Mouse (Mus musculus) frontal cortex, adult (tissue): ENCODE measurements around the gene Nenf.

Experiments used
- ATAC-seq: cut with Nextera tagmentation; 2 replicates; pipeline ENCODE4 v1.9.2; 2017; ENCODE audit warnings: mild to moderate bottlenecking, moderate library complexity, mixed read lengths; ENCODE audit not compliant: low TSS enrichment

The Nenf gene

DNA sequence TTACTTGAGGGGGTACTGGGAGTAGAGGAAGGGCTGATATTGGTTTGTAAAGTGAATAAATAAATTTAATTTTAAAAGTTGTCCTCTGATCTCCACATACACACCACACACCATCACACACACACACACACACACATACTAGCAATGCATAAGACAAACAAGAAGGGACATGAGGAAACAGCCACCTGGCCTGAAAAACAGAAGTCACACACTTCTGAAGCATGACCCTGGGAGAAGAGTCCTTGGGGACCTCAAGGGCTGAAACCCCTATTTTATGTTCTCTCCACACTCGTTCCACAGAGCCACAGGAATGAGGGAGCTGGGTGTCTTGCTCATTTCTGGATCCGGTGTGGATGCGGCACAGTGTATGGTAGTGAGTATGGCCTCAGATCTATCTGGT lies 5.4 kb upstream of the Nenf start:
- no peak for ATAC-seq

DNA sequence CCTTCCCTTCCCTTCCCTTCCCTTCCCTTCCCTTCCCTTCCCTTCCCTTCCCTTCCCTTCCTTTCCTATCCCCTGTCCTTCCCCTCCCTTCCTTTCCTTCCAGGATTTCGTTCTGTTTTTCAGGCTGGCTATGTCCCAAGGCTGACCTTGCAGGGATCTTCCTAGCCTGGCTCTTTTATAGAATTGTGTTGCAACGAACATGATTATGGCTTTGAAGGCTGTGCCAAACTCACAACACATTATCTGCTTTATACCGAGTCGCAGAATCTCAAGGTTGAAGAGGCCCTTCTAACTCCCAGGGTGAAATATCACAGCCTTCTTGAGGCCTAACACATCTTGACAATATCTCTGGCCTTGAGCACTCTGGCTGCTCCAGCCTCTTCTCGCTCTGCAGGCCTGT lies 692 bp upstream of the Nenf start:
- ATAC-seq = no peak

DNA sequence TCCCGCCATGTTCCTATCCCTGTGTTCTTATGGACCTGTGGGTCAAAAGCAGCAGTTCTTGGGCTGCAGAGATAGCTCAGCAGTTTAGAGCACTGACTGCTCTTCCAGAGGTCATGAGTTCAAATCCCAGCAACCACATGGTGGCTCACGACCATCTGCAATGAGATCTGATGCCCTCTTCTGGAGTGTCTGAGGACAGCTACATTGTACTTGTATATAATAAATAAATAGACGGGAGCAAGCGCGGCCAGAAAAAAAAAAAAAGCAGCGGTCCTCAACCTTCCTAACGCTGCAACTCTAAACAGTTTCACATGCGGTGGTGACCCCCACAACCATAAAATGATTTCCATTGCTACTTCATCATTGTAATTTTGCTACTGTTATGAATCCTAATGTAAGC lies 1.2 kb downstream of the Nenf start:
- no peak for ATAC-seq

DNA sequence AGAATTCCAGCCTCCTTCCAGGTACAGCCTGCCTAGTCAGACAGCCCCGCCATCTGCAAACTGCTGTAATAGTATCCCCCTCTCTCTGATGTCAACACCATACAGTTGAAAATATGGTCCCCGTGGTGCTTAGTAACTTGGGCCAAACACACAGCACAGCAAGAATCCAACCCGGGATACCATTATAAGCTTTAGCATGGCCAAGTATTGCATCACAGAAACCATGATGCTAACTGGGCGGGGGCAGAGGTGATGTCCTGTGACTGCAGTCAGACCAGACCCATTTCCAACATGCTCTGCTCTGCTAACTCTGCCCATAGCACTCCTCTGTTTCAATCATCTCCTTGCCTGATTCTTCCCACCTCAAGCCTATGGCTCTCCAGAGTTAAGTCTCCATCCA lies 4.1 kb downstream of the Nenf start:
- no peak for ATAC-seq

DNA sequence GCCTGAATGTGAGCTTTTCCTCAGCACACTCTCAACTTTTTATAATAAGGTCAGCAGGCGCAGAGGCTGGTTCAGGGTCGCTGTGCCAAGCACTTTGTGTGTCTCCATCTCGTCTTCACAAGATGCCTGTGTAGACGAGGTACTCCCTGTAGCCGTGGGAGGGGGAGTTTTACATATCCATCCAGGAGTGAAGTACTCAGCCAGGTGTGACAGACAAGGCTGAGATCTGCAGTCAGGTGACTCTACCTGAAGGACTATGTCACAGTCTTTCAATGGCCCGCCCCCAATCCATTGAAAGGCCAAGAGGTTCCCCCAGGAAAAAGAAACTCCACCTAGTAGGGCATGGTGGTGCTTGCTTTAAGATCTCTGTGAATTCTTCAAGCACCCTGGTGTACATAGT lies 4.8 kb downstream of the Nenf start:
- no peak for ATAC-seq

DNA sequence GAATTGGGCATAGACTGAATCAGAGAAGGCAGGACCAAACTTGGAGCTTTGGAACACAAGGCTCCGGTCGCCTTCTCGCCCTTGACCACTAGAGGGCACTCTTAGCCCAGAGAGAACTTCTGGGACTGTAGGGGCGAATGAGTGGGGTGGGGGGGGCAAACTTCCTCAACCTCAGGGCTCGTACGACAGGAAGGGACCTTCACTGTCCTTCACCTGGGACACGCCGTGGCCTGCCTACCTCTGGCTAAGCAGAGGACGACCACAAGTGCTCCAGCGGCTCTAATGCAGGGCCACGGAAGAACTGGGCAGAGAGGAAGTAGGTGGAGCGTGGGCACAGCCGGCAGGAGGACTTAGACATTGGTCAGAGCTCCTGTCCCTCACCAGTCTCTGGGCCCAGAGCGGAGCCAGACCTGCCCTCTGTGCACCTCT lies 5.5 kb downstream of the Nenf start:
- ATAC-seq = peak; percentile 93

DNA sequence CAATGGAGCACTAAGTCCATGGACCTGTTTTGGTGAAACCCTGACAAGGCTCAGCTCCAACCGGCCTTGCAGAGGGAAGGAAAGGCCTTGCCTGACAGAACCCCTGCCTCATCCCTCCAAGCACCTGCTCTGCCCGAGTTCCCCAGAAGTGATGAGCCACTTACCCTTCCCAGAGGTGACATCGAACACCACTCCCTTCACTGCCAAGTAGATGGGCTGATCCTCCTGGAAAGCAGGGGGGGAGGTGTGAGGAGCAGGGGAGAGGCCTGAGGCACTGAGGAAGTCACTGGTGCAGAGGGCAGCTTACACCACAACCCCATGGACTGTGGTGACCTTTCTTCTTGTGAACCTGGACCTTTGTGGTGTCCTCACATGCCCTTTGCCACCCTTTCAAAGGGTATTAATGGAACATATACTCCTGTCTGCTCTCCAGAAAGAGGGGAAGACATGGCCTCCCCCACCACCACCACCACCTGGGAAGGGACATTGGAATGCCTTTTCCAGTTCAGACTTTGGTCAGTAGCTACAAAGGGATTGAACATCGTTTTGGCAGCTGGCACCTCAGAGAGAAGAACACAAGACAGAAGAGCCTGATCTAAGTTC lies 6.6 kb downstream of the Nenf start:
- no peak for ATAC-seq

DNA sequence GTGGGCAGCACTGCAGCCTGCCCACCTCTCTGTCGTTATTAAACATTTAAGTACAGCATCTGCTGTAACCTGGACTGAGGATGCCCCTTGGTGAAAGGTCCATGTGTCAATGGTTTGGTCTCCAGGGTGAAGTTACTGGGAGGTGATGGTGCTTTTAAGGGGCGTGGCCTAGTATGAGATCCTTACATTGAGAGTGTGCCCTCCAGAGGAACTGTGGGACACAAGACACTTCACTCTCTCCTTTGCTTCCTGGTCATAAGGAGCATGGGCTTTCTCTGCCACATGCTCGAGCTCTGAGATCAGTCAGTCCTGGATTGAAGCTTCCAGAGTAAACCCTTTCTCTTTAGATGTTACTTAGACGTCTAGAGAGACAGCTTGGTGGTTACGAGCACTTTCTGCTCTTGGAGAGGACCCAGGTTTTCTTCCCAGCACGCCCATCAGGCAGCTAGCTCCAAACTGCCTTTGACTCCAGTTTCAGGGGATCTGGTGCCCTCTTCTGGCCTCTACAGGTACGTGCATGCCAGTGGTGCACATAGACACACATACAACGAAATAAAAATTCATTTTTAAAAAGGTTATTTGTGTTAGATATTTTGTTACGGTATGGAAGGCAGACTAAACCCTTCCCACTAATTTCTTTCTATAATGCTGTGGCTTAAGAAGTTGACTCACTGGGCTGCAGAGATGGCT lies 10.1 kb downstream of the Nenf start:
- no peak for ATAC-seq

DNA sequence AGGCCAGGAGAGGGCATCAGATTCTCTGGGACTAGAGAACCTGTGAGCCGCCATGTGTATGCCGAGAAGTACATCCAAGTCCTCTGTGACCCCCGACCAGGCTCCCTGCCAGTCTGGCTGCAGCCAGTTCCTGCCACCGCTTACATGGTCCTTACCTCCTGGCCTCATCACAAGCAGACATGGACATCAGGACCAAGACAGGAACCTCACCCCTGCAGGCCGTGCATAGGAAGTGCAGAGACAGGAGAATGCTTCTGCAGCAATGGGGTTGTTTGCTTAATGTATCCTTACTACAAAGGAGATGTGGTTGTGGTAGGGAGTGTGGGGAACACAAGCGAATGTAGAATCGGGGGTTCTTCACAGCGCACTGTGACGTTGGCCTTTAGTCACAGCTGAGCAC lies 11.7 kb downstream of the Nenf start:
- no peak for ATAC-seq

DNA sequence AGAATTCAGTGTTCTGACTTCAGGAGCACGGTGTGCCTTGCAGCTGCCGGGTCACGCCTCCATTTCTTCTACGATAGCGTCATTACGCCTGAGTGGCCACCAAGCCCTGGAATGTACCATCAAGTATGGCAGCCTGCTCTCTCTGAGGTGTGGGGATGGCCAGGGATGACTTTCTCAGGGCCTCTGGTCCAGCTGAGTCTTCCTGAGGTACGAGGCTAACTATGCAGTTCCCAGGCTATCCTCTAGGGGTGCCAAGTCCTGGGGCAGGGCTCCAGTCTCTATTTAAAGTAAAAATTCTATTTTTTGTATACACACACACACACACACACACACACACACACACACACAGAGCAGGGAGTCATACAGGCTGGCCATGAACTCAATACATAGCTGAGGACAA lies 12.4 kb downstream of the Nenf start:
- ATAC-seq = peak; percentile 51; the same call in 1 of the 2 replicates

DNA sequence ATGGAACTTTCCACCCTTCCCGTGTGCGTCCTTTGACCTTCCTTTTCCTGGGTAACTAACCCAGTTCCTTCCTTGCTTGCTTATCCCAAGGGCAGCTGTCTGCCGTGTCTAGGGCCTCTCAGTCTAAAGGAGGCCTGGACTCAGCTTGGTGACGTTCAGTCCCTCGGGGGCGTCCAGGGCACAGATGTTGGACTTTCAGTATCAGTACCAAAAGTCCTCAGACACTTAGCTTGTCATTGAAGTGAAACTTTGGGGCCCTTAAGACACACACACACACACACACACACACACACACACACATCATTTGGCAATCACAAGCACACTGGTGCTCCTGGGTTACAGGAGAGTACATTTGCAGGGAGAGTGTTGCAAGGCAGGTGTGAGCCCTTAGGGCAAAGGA lies 13.8 kb downstream of the Nenf start:
- ATAC-seq = no peak

DNA sequence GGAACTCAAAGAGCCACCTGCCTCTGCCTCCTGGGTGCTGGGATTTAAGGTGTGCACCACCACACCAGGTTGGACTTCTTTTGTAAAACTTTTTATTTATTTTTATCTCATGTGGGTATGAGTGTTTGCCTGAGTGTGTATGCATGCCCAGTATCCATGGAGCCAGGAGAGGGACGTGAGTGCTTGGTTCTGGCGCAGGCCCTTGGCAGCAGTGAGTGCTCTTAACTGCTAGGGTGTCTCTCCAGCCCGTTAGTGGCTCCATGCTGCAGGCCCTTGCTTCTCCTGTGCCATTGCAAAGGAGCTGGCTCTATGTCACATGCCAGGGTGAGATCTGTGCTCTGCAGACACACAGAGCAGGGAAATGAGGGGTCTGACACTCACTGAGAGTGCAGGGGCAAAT lies 14.3 kb downstream of the Nenf start:
- no peak for ATAC-seq

DNA sequence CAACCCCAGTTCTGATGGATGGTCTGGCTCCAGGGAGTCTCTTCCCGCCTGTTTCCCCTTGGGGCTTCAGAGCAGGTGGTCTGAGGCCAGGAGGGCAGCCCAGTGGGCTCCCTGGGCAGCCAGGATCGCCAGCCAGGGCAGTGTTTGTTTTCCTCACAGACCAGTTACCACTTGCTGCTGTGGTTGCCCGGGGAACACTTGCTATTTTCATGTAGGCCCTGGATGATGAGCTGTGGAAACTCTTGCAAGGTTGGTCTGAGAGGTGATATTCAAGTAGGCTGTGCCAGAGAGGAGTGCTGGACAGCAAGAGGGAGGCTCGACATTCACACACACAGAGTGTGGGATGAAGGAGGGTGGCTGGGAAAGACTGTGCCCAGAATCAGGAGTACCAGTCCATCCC lies 16.1 kb downstream of the Nenf start:
- ATAC-seq = no peak

DNA sequence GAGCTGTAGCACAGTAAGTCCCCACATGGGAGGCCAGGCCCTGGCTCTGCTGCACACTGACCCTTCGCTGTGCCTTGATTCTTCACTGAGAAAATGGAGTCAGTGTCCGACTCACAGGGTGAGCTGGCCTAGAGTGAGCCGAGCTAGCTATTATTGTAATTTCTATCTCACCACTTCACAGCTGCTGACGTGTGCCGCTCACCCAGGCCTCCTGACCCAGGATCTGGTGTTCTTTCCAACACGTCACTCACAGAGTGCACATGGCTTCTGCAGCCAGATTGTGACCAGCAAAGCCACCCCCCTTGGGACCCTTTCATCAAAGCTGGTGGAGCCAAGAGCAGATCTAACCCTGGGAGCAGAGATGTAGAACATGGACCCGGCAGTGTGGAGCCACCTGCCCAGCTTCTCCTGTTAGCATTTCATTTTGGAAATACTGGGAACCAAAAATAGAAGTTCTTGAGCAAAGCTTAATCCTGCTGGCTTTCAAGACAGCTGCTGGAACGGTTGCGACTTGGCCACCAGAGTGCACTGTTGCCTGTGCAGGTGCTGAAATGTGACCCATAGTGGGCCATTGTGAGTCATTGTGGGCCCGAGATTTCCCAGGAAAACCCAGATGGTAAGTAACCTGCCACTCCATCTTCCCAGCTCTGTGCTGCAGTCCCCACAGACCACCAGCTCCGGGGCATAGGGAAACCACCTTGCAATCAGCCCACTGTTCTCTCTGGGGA lies 18.6 kb downstream of the Nenf start:
- ATAC-seq = peak; percentile 62

DNA sequence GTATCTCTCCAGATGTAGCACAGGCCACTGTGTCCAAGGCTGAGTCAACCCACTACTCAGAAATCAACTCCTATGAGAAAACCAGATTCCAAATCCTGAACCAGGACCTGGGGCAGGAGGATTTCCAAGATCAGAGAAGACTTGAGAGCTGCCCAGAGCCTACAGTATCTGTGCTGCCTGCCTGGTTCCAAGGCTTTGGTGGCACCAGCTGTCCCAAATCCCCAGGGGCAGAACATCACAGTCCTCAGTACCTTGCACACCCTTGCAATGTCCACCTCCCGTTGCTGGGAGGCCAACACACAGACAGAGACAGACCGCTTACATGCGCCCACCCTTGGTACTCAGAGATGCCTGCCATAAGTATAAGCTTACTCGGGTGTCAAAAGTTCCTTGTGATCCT lies 19.7 kb downstream of the Nenf start:
- no peak for ATAC-seq

DNA sequence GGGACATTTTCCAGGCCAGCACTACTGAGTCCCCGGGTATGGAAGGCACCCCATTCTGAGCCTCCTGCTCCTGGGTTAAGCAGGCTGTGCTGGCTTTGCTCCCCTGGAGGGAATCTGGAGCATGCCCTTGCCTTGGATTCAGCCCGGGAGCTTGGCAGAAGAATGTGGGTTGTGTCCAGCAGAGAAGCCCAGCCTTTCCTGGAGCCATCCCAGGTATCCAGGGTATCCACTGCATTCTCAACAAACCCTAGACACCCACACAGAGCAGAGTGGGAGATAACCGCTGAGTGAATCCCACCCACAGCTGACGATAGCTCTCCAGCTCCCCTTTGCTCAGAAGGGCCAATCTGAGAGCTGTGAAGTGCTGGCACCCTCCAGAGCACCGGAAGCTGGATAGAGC lies 21.5 kb downstream of the Nenf start:
- peak; percentile 11; the same call in 1 of the 2 replicates for ATAC-seq

DNA sequence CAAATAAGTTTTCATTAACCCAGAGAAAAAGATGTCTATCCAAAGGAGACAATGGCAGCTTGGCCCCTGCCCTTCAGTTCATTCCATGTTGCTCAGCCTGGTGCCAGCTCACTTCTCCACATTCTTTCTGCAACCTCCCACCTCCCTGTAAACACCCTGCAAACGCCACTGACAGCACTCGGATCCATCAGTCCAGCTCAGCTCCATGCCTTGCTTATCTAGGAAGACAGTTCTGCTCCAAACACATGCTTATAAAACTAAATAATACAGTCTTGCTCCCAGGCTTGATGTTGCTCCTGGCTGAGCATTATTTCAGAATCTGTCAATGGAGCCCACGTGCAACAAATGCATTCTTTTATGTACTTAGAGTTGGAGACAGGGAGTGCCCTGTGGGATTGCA lies 22.2 kb downstream of the Nenf start:
- ATAC-seq = no peak

DNA sequence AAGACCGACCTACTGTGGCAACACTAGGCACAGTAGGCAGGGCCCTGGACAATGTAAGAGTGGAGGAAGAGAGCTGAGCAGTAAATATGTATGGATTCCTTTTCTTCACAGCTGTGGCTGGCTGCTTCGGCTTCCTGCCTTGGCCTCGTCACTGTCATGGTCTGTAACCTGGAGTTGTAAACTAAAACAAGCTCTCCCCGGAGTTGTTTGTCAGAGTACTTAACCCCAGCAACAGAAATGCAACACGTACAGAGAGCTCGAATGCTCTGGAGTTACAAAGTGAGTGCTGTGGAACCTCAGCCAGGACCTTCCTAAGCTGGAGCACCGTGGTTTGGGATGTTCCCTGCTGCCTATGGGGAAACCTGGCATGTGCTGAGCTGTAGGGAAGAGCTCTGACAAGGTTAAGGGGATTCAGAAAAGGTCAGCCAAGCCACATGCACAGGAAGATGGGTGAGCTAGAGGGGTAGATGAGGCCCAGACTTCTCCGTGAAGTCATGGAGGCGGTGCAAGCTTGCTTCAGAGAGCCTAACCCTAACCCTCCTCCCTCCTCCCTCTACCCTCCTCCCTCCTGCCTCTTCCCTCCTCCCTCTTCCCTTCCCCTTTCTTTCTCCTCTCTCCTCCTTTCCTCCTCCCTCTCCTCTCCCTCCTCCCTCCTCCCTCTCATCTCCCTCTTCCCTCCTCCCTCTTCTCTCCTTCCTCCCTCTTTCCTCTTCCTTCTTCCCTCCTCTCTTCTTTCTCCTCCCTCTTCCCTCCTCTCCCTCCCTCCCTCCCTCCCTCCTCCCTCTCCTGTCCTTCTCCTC lies 23.8 kb downstream of the Nenf start:
- no peak for ATAC-seq

DNA sequence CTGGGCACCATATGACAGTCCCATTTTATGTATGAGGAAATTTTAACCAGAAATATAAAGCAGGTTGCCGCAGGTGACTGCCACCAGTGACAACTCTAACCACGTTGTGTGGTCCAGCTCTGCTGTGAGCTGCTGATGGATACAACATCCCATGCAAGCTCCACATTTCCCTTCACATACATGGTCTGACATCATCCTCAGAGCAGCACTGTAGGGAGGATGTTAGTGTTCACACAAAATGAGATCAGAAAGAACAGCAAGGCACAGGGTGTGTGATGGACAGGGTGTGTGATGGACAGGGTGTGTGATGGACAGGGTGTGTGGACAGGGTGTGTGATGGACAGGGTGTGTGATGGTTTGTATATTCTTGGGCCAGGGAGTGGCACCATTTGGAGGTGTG lies 24.9 kb downstream of the Nenf start:
- ATAC-seq = no peak

DNA sequence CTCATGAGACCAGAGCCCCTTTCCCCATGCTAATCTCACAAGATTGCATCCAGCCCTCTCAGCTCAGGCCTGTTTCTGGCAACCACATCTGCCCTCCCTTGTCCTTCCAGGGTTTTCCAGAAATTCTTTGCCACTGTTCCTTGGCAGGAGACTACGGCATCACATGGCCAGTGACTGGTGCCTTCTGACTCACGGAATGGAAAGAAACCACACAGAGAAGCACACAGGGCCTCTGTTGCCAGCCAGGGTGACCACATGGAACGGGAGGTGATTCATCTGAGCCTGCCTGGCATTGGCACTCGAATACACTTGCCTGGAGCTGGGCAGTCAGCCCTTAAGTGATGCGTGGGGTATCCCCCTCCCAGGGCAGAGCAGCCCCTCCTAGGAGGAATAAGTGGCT lies 25.6 kb downstream of the Nenf start:
- ATAC-seq = peak; percentile 85

DNA sequence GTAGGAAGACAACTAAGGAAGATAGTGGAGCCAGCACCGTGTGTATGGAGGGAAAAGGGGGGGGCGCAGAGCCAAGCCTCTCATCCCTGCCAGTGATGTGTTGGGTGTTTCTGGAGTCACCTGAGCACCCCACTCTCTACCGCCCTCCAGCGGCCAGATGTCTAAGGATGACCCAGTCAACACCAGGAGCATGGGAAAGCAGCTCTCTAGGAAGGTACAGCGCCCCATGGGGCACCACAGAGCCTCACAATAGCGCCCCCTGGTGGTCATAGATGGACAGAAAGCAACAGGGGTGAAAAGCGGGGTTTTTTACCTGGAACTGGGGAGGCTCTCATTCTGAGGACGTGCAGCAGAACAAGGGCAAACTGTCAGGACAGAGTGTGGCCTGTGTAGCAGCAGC lies 29.2 kb downstream of the Nenf start:
- no peak for ATAC-seq

DNA sequence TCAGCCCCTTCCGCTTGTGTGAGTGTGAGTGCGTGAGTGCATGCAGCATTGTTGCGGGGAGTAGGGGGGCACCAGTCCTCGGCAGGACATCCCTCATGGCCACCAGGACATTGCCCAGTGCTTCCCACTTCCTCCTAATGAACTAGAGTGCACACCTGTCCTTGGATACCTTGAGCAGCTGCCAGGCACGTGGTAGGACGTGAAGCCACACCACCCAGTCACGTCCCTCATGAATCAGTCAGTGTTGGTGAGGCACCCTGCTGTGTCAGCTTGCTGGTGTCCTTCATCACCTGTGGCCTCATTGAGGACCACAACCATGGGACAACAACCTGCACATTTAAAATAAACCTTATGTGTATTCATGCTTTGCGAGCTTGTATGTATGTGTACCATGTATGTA lies 33.5 kb downstream of the Nenf start:
- ATAC-seq = no peak
